ENCODE assay signal across 8 mouse cellular contexts in the genomic region with DNA sequence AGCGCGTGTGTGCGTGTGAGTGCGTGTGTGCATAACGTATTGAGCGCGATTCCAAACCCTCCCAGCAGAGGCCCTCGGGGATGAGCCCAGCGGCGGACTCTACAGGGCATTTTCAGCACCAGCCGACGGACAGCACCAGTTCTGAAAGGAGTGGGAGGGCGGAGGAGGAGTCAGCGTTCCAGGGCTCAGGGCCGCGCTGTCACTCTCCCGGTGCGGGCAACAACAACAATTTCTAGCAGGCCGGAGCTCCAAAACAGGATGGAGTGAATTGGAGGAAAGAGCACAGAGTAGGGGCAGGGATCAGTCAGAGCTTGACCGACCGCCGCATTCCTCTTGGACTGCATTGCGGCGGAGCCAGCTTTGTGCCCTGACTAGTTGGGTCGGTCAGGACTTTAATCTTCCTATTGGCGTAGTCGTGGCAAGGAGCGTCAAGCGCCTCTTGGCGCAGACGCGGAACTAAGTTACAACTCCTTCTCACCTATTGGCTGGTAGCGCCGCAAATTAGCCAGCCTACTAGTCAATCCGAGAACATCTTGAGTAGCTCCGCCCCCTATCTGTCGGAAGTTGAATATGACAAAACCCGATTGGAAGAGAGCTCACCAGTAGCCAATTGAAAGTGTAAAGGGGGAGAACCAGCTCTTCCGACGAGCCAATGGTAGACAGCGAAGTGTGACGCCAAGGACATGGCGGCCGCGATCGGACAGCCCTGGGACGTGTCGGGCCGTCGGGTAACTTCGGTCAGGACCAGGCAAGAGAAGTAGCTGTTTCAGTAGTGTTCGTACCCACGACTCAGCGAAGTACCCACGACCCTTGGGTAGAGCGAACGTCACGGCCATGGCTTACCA. TPM values are rescaled to one million over a fixed set of nuclear protein-coding genes. Genes with fewer than 3 reads are reported as not detected.
A peak's percentile ranks its signal among the peaks of the same experiment; 100 is the strongest.
DNase-seq lines count a peak whose midpoint lies in the region; ATAC-seq and TF ChIP-seq lines count a peak whose summit lies in the region.

TSS of gene Yif1a (plus strand) at position 655 of the 845 bp plus-strand sequence.

- peak; percentile 78 for TF ChIP-seq POLR2A in kidney, adult 2 months (IDR thresholded peaks at IDR 0.05; ENCODE audit: low read depth, low read length)
- TF ChIP-seq POLR2A in spleen, adult 2 months (IDR thresholded peaks at IDR 0.05; ENCODE audit: low read depth, low read length): peak; percentile 65; the same call in 1 of the 2 replicates

- peak; percentile 89 for DNase-seq in 3134 (ENCODE audit: extremely low read depth, insufficient read length, low spot score)
- DNase-seq in adrenal gland, postnatal 36 days: peak; percentile 95
- DNase-seq in heart, adult 18-20 months: peak; percentile 98 to 99
- peak; percentile 100 for DNase-seq in kidney, adult 2 months
- DNase-seq in spleen, adult 2 months (ENCODE audit: low read depth in 1 of 2, low spot score in 2 of 2): peak; percentile 90 to 99

- ATAC-seq in embryonic facial prominence, embryonic 13.5 days (ENCODE audit: insufficient number of reproducible peaks, insufficient read depth, low FRiP score, low TSS enrichment, low read depth): peak; percentile 87
- ATAC-seq in limb, embryonic 12.5 days (ENCODE audit: insufficient number of reproducible peaks, insufficient read depth, low FRiP score, low TSS enrichment, low read depth): peak; percentile 92
- ATAC-seq in midbrain, embryonic 15.5 days (replicated peaks): peak; percentile 94

- H3K4me3 ChIP-seq in embryonic facial prominence, embryonic 13.5 days: peak within 1 kb of the TSS; percentile 79
- peak within 1 kb of the TSS; percentile 84 for H3K4me3 ChIP-seq in kidney, adult 2 months (ENCODE audit: insufficient read depth, low read depth, low read length)
- peak within 1 kb of the TSS; percentile 82 for H3K4me3 ChIP-seq in limb, embryonic 12.5 days (replicated peaks)
- peak within 1 kb of the TSS; percentile 71 for H3K4me3 ChIP-seq in midbrain, embryonic 15.5 days
- peak within 1 kb of the TSS; percentile 89 for H3K4me3 ChIP-seq in spleen, adult 2 months (ENCODE audit: extremely low read depth, insufficient read depth, insufficient read length)

- peak within 1 kb of the TSS; percentile 90 for H3K4me2 ChIP-seq in embryonic facial prominence, embryonic 13.5 days
- peak within 1 kb of the TSS; percentile 85 for H3K4me2 ChIP-seq in limb, embryonic 12.5 days
- peak within 1 kb of the TSS; percentile 77 for H3K4me2 ChIP-seq in midbrain, embryonic 15.5 days

- H3K36me3 ChIP-seq in embryonic facial prominence, embryonic 13.5 days: peaks cover 31% of the 10 kb centered on the region
- H3K36me3 ChIP-seq in kidney, adult 2 months (ENCODE audit: control insufficient read depth, insufficient read depth, low read length): no peaks in the 10 kb centered on the region
- peaks cover 35% of the 10 kb centered on the region for H3K36me3 ChIP-seq in limb, embryonic 12.5 days
- peaks cover 14% of the 10 kb centered on the region for H3K36me3 ChIP-seq in midbrain, embryonic 15.5 days (replicated peaks)
- peaks cover 7% of the 10 kb centered on the region for H3K36me3 ChIP-seq in spleen, adult 2 months (ENCODE audit: control insufficient read depth, insufficient read depth, low read length)

- H3K27ac ChIP-seq in embryonic facial prominence, embryonic 13.5 days: peak within 1 kb of the TSS; percentile 82
- peak within 1 kb of the TSS; percentile 64 for H3K27ac ChIP-seq in kidney, adult 2 months (ENCODE audit: insufficient read depth, low read depth, low read length)
- H3K27ac ChIP-seq in limb, embryonic 12.5 days: peak within 1 kb of the TSS; percentile 64; the same call in 1 of the 2 replicates
- peak within 1 kb of the TSS; percentile 86 for H3K27ac ChIP-seq in midbrain, embryonic 15.5 days
- H3K27ac ChIP-seq in spleen, adult 2 months (ENCODE audit: insufficient read depth, low read length): peak within 1 kb of the TSS; percentile 72

- H3K27me3 ChIP-seq in embryonic facial prominence, embryonic 13.5 days: peaks cover 35% of the 10 kb centered on the region
- H3K27me3 ChIP-seq in kidney, adult 2 months (replicated peaks; ENCODE audit: control insufficient read depth, insufficient read depth, low read length): no peaks in the 10 kb centered on the region
- peaks cover 38% of the 10 kb centered on the region for H3K27me3 ChIP-seq in limb, embryonic 12.5 days
- peaks cover 31% of the 10 kb centered on the region for H3K27me3 ChIP-seq in midbrain, embryonic 15.5 days (replicated peaks)
- peaks cover 10% of the 10 kb centered on the region for H3K27me3 ChIP-seq in spleen, adult 2 months (ENCODE audit: control insufficient read depth, insufficient read depth, low read length)

- H3K4me1 ChIP-seq in embryonic facial prominence, embryonic 13.5 days: peaks cover 26% of the 10 kb centered on the region
- peaks cover 13% of the 10 kb centered on the region for H3K4me1 ChIP-seq in kidney, adult 2 months (ENCODE audit: control insufficient read depth, insufficient read depth, low read length)
- peaks cover 24% of the 10 kb centered on the region for H3K4me1 ChIP-seq in limb, embryonic 12.5 days (replicated peaks)
- H3K4me1 ChIP-seq in midbrain, embryonic 15.5 days: peaks cover 43% of the 10 kb centered on the region
- H3K4me1 ChIP-seq in spleen, adult 2 months (ENCODE audit: control insufficient read depth, insufficient read depth, insufficient read length): peaks cover 10% of the 10 kb centered on the region

- TF ChIP-seq CTCF in kidney, adult 2 months (conservative IDR thresholded peaks at IDR 0.05; ENCODE audit: insufficient read depth, insufficient read length, low read depth, low read length): peak; percentile 57
- TF ChIP-seq CTCF in spleen, adult 2 months (IDR thresholded peaks at IDR 0.05; ENCODE audit: extremely low read depth, insufficient read depth, insufficient read length, insufficient replicate concordance): no peak

- peak within 1 kb of the TSS; percentile 84 for H3K9ac ChIP-seq in embryonic facial prominence, embryonic 13.5 days
- peak within 1 kb of the TSS; percentile 74 for H3K9ac ChIP-seq in limb, embryonic 12.5 days (replicated peaks)
- peak within 1 kb of the TSS; percentile 54 for H3K9ac ChIP-seq in midbrain, embryonic 15.5 days

- under 1% methylated on average over 58 of the region's 58 CpGs for WGBS in embryonic facial prominence, embryonic 13.5 days
- WGBS in kidney, adult 2 months: under 1% methylated on average over 58 of the region's 58 CpGs
- WGBS in limb, embryonic 12.5 days: under 1% methylated on average over 58 of the region's 58 CpGs
- WGBS in midbrain, embryonic 15.5 days: under 1% methylated on average over 58 of the region's 58 CpGs
- under 1% methylated on average over 58 of the region's 58 CpGs for WGBS in spleen, adult 2 months

- no peaks in the 10 kb centered on the region for H3K9me3 ChIP-seq in embryonic facial prominence, embryonic 13.5 days
- no peaks in the 10 kb centered on the region for H3K9me3 ChIP-seq in limb, embryonic 12.5 days
- no peaks in the 10 kb centered on the region for H3K9me3 ChIP-seq in midbrain, embryonic 15.5 days

RNA-seq across cellular contexts. Expression of gene Yif1a, which starts in this region (rescaled TPM):
- total RNA-seq in adrenal gland, postnatal 36 days (2021): 10 to 100 TPM; 70.6 to 73.8 TPM
- 72.4 and 87.2 TPM in 2 replicates for polyA plus RNA-seq in embryonic facial prominence, embryonic 13.5 days (2015; fragmentation: Nextera tagmentation; extraction: Ambion mirVana)
- 100 to 1,000 TPM in 1 of 2 experiments, 10 to 100 TPM in 1; 97.6 to 104 TPM for total RNA-seq in heart, adult 18-20 months (2021)
- 258 and 297 TPM in 2 replicates for polyA plus RNA-seq in kidney, adult 2 months (2012; rRNA removed)
- 60.7 and 69.4 TPM in 2 replicates for polyA plus RNA-seq in limb, embryonic 12.5 days (2016; fragmentation: Nextera tagmentation; extraction: Ambion mirVana)
- polyA plus RNA-seq in midbrain, embryonic 15.5 days (2015; fragmentation: Nextera tagmentation; extraction: Ambion mirVana): 43.4 and 55.8 TPM in 2 replicates
- 60.5 and 84.1 TPM in 2 replicates for polyA plus RNA-seq in spleen, adult 2 months (2012; rRNA removed)

Comparison
In these comparisons a context has a peak if more than half of its experiments do, and no peak if none do; other contexts are left out.
1. Peak in every context shown above with its lines: DNase-seq, ATAC-seq, H3K4me3 ChIP-seq and H3K27ac ChIP-seq.